Mouse (Mus musculus) cerebellum, adult 9-11 months (tissue): ENCODE results near the gene Rpl23a.
"Not testable (repeated sequence)": the region's sequence is repeated elsewhere in the genome, so short reads cannot be mapped to it uniquely, and the experiment has no call there.

Experiments
- DNase-seq: peaks from one replicate; pipeline ENCODE4 v3.0.0; 2022

Rpl23a gene

DNA sequence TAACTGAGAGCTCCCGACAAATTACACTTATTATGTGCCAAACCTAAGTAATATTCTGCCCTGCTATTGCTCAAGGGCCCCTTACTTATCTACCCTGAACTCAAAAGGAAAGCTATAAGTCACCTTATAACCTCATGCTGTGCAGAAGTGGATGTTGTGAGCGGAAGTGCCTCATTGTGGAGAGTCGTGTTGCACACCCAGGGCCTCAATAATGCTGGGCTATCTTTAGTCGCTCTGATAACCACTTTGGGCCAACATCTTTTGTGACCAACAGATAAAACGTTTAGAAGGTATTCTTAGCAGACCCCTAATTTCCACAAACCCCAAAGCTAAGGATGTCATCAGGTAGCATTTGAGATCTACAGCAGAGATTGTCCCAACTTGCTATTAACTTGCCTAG, 42.7 kb downstream of the Rpl23a start:
- DNase-seq: no peak

DNA sequence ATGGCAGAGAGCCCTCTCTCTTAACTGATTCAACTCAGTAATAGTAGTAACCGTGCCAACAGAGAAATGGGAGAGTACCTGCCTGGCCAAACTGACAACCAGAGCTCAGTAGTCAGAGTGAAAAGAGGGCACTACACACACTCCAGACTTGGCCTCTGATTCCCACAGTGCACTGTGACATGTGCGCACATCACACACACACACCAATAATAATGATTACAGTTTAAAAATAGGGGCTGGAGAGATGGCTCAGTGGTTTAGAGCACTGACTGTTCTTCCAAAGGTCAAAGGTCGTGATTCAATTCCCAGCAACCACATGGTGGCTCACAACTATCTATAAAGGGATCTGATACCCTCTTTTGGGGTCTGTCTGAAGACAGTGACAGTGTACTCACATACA, 45.4 kb downstream of the Rpl23a start:
- no peak for DNase-seq

- no peak for DNase-seq
Observed at GRCm38 (mm10) chr11:78137584-78137983, 45.8 kb downstream of the Rpl23a start.

DNA sequence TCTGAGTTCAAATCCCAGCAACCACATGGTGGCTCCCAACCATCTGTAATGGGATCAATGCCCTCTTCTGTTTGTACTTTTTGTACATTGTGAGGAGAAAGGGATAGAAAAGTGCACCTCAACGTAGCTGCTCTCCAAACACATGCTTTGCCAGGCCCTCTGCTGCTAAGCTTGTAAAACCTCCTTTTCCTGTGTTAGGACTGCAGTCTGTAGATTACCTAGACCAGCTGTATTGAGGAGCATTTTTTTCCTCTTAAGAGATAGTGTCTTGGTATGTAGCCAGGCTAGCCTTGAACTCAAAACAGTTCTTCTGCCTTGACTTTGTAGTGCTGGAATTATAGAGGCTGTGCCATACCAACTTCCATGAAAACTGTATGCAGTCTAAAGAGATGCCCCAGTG, 47.3 kb downstream of the Rpl23a start:
- DNase-seq: no peak

- DNase-seq: not testable (repeated sequence)
Observed at GRCm38 (mm10) chr11:78135314-78135713, 48.1 kb downstream of the Rpl23a start.

GRCm38 (mm10) chr11:78134344-78134743, 49.0 kb downstream of the Rpl23a start:
- no peak for DNase-seq

GRCm38 (mm10) chr11:78133915-78134314, 49.5 kb downstream of the Rpl23a start:
- DNase-seq: no peak
